Mouse (Mus musculus): ENCODE results near the gene Tsacc.

Gene Tsacc

DNA sequence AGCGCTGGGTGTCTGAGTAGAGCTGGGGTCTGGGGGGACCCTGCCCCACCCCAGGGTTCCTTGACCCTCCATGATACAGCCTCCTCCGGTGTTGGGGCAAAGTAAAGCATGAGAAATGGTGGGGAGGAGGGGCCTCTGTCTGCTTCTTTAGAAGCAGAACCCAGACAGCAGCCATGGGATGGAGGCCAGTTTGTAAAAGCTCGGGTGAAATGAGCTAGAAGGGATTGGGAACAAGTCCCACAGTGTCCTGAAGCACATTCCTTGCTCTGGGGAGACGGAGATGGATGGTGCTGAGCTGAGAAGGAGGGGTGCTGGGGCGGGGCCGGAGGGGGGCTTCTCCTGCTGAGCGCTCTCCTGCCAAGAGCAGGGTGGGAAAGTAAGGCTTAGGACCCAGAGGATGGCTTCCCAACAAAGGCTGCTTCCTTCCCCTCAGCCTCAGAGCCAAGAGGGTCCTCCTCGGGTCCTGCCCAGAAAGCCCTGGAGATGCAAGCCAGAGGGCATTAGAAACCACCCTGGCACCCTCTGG, 57.9 kb downstream of the Tsacc start:
- DNase-seq (ENCODE audit: low read depth) = no peak

DNA sequence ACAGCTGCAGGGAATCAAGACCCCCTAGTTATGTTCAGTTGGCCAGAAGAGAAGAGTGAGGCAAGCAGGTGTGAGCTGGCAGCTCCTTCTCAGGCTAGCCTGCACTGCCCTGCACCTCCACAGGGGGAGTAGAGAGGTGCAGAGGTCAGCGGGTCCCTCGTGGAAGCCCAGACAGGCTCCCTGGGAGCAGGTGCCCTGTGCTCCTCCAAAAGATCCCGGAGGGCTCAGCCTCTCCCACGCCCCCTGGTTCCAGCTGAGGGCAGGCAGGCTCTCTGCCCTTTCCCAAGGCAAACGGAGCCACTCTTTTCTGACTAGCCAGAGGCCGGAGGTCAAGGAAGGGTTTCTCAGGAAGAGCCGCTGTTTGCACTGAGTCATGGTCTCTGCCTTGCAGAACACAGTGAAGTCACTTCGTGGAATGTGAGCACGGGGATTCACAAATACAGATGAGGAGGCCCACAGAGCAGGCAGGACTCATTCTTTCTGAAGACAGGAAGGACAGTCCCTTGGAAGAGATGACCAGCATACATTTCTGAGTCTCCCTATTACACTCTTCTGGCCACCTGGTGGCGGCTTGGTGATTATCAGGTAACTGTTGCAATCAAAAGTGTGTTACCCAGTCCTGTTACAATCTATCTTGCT, 59.1 kb downstream of the Tsacc start:
- no peak for DNase-seq (ENCODE audit: low read depth)

DNA sequence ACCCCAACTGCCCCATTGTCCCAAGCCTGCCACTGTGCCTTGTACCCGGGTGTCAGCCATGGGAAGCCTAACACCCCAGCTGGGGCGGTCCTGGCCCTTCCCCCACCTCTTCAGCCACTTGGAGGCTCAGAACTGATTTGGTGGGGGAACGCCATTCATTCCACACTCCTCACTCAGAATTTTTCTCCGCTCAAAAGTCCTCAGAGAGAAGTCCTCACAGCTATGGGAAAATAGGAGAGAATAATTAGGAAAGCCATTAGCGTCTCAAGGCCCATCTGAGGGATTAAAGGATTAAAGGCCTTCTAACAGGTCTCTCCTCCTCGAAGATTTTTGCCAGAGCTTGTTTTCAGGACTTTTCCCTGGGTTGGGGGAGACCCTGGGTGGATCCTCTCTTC, 59.6 kb downstream of the Tsacc start:
- no peak for DNase-seq (ENCODE audit: low read depth)

DNA sequence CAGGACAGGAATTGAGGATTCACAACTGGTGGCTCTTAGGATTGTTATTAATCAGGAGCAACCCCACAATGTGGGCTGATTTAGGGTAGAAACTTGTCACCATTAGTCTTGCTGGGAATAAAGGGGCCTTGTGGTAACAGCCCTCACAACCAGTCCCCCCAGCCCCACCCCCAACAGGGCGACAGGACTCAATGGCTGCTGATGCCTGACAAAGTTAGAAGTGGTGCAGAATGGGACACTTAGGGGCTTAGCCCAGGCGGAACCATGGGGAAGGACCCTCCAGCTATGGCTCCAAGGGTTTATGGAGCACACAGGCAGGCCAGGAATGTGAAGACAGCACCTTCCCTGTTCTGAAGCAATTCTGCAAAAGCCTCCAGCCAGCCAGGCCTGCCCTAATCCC, 61.2 kb downstream of the Tsacc start:
- DNase-seq (ENCODE audit: low read depth) = no peak

DNA sequence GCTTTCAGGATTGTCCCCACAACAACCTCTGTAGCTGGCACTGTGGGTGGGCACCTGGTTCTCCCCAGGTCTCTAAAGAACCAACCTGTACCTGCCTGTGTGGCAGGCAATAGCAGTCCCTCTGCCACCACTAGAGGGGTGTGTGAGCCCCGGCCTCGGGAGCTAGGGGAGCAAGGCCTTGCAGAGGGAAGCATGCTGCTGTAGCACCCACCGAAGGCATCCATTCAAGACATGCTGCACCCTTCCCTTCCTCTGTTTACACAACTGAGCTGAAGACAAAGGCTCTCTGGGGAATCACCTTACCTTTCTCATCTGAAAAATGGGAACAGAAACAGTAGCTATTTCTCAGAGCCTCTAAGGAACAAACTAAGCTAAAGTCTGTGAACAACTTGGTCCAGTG, 61.6 kb downstream of the Tsacc start:
- DNase-seq (ENCODE audit: low read depth) = no peak

DNA sequence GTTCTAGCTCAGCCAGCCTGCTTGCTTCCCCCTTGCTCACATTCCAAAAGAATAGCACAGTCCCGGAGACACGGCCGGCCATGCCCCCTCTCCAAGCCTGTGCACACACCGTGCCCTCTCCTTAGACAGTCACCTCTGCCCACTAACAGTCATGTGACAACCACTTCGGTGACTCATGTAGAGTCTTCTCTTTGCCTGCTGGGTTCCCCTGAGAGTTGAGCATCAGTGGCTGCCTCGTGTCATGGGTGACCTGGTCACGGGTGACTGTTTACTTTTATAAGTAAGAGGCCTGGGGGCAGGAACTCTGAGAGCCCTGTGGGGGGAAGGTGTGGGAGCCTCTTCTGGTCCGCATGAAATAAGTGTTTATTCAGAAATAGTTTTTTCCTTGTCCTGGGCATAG, 62.8 kb downstream of the Tsacc start:
- no peak for DNase-seq (ENCODE audit: low read depth)

DNA sequence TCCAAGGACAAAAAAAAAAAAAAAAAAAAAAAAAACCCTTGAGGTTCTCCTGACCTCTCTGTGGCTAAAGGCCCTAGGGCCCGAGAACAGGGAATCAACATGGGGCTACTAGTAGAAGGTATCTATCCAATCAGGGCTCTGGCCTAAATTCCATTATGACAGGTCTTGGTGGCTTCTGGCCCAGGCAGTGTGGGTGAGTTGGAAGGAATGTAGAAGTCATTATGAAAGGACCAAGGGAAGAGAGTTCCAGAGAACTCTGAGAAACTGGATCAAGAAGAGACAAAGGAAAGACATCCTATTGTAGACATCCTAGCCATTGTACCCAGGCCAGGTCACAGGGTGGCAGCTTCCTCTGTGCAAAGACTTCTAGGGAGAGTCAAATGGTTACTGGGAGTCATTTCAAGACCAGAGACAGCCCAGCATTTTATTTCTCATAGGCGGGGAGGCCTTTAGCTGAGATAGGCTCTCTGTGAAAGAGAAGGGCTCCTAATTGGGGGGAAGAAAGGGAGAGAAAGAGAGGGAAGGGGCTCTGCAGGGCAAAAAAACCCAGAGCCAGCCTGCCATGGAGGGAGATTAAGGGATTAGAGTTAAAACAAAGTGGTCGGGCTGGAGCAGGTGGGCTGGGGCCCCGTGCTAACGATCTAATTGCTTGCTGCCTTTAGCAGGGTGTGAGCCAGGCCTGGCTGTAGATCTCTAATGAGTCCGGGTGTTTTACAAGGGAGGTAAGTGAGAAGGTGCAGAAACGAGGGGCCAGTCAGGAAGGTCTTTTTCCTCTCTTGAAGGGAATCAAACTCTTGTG, 63.7 kb downstream of the Tsacc start:
- DNase-seq (ENCODE audit: low read depth) = no peak
